Mouse (Mus musculus): ENCODE data around the gene Ptprn2.

DNA sequence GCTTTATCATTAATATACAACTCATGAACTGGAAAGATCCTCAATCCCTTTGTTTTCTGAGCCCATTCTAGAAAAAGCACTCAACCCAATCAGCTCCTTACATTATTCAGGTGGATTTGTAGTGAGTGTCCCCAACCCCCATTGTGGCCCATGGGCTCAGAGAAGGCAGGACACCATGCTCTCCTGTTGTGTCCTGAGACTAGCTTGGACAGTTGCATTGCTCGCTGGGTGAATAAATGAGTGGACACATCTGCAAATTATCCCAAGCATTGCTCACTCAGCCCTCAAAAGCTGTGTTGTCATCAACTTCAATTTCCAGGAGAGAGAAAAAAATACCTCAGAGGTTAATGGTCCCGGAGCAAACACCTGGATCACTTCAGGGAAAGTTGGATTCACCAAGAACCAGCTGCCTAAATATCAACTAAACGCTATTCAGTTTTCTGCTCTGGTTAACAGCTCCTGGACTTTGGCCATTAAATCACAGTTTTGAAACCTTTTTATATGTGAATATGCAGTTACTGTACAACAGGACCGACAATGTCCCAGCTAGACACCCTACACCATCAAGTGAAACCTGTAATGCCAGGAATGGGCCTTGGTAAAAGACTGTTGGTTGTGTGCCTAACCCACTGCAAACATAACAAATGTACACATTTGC lies 376.0 kb downstream of the Ptprn2 start:
- TF ChIP-seq EP300 (IDR thresholded peaks at IDR 0.05; ENCODE audit: insufficient read depth, low read depth, low read length) (no peak), CTCF (IDR thresholded peaks at IDR 0.05; ENCODE audit: low read depth, low read length) (no peak)

All from ES-Bruce4 (cell line).